Mouse (Mus musculus) MEL (cell line): ENCODE data around the gene Gm20388. TPM values are rescaled to one million over a fixed set of nuclear protein-coding genes. Genes with fewer than 3 reads are reported as not detected.
A peak's percentile ranks its signal among the peaks of the same experiment; 100 is the strongest.

Source experiments
- DNase-seq: peaks from one replicate; pipeline ENCODE4 v3.0.0; 2011; ENCODE audit warnings: low read depth, low spot score
- H3K27ac ChIP-seq: 2 replicates; pipeline ENCODE4 v1.5.1; 2012; ENCODE audit warnings: low read depth, mild to moderate bottlenecking, control low read depth, low read length, moderate library complexity; ENCODE audit not compliant: control insufficient read depth
- H3K27me3 ChIP-seq, 2 experiments: fragments of 150-350 bp in 1 of 2; sonication (generic) in 1 of 2; 2 replicates each; pipeline ENCODE4 v1.6.1; 2012; ENCODE audit warnings: low read length in 2 of 2, mild to moderate bottlenecking in 2 of 2, improper control_type of control experiment in 1 of 2, moderate library complexity in 1 of 2; ENCODE audit not compliant: insufficient read depth in 2 of 2, control insufficient read depth in 1 of 2
- H3K36me3 ChIP-seq, 2 experiments: 2 replicates each; pipeline ENCODE4 v1.6.1; 2012 to 2014; ENCODE audit warnings: low read length in 2 of 2, improper control_type of control experiment in 1 of 2, inconsistent platforms in 1 of 2, mild to moderate bottlenecking in 1 of 2; ENCODE audit not compliant: insufficient read depth in 2 of 2, control insufficient read depth in 1 of 2
- H3K4me1 ChIP-seq, 2 experiments: fragments of 150-350 bp in 1 of 2; sonication (generic) in 1 of 2; 2 replicates each; pipeline ENCODE4 v1.6.1; 2012; ENCODE audit warnings: low read length in 2 of 2, improper control_type of control experiment in 1 of 2, mild to moderate bottlenecking in 1 of 2; ENCODE audit not compliant: insufficient read depth in 2 of 2, control insufficient read depth in 1 of 2
- H3K4me3 ChIP-seq, 2 experiments: fragments of 150-350 bp in 1 of 2; sonication (generic) in 1 of 2; 2 replicates each; pipeline ENCODE4 v1.5.1; 2012; ENCODE audit warnings: low read depth in 2 of 2, low read length in 2 of 2, mild to moderate bottlenecking in 2 of 2, moderate library complexity in 2 of 2, control low read depth in 1 of 2, improper control_type of control experiment in 1 of 2; ENCODE audit not compliant: control insufficient read depth in 1 of 2, insufficient read depth in 1 of 2
- H3K79me2 ChIP-seq: 2 replicates; pipeline ENCODE4 v1.6.1; 2012; ENCODE audit warnings: mild to moderate bottlenecking, low read length, moderate library complexity; ENCODE audit not compliant: control insufficient read depth, poor library complexity, insufficient read depth
- H3K9ac ChIP-seq: 2 replicates; pipeline ENCODE4 v1.6.1; 2012; ENCODE audit warnings: low read depth, mild to moderate bottlenecking, control low read depth, low read length, moderate library complexity; ENCODE audit not compliant: control insufficient read depth, poor library complexity, severe bottlenecking
- H3K9me3 ChIP-seq: fragments of 150-350 bp; sonication (generic); replicated peaks from 2 replicates; pipeline ENCODE4 v1.6.1; 2012; ENCODE audit warnings: mild to moderate bottlenecking, low read length, improper control_type of control experiment, moderate library complexity; ENCODE audit not compliant: insufficient read depth
- CTCF ChIP-seq, 3 experiments: IDR thresholded peaks in 2 of 3; conservative IDR thresholded peaks in 1 of 3; 2 replicates each; pipeline ENCODE4 v1.5.1; 2011 to 2012; ENCODE audit warnings: low read length in 3 of 3, low read depth in 2 of 3, mild to moderate bottlenecking in 2 of 3, improper control_type of control experiment in 1 of 3, inconsistent platforms in 1 of 3, mixed read lengths in 1 of 3, moderate library complexity in 1 of 3; ENCODE audit not compliant: control insufficient read depth in 1 of 3, insufficient read depth in 1 of 3, poor library complexity in 1 of 3, severe bottlenecking in 1 of 3
- E2F4 ChIP-seq: IDR thresholded peaks from 2 replicates; pipeline ENCODE4 v1.6.1; 2011; ENCODE audit warnings: low read depth, low read length, improper control_type of control experiment, borderline replicate concordance
- ELF1 ChIP-seq: IDR thresholded peaks from 2 replicates; pipeline ENCODE4 v1.6.1; 2014; ENCODE audit warnings: low read depth, mild to moderate bottlenecking, inconsistent platforms, low read length, improper control_type of control experiment, moderate library complexity
- EP300 ChIP-seq, 2 experiments: IDR thresholded peaks; 2 replicates each; pipeline ENCODE4 v1.6.1; 2011; ENCODE audit warnings: improper control_type of control experiment in 2 of 2, low read length in 2 of 2, low read depth in 1 of 2, mild to moderate bottlenecking in 1 of 2
- HCFC1 ChIP-seq: IDR thresholded peaks from 2 replicates; pipeline ENCODE4 v1.6.1; 2012; ENCODE audit warnings: low read depth, mild to moderate bottlenecking, inconsistent platforms, low read length, improper control_type of control experiment, moderate library complexity
- KAT2A ChIP-seq: conservative IDR thresholded peaks from 2 replicates; pipeline ENCODE4 v1.6.1; 2012; ENCODE audit warnings: low read depth, low read length, improper control_type of control experiment, inconsistent platforms
- MXI1 ChIP-seq: IDR thresholded peaks from 2 replicates; pipeline ENCODE4 v1.6.1; 2011; ENCODE audit warnings: mild to moderate bottlenecking, low read depth, low read length, improper control_type of control experiment
- NELFE ChIP-seq: IDR thresholded peaks from 2 replicates; pipeline ENCODE4 v1.6.1; 2011; ENCODE audit warnings: low read depth, low read length, improper control_type of control experiment
- NRF1 ChIP-seq: IDR thresholded peaks from 2 replicates; pipeline ENCODE4 v1.6.1; 2014; ENCODE audit warnings: low read depth, mild to moderate bottlenecking, inconsistent platforms, low read length, improper control_type of control experiment, moderate library complexity; ENCODE audit not compliant: poor library complexity, insufficient read depth, severe bottlenecking
- POLR2AphosphoS2 ChIP-seq: IDR thresholded peaks from 2 replicates; pipeline ENCODE4 v1.6.1; 2011; ENCODE audit warnings: low read length, improper control_type of control experiment
- POLR2AphosphoS5 ChIP-seq: IDR thresholded peaks from 2 replicates; pipeline ENCODE4 v1.6.1; 2012; ENCODE audit warnings: low read depth, borderline replicate concordance, mild to moderate bottlenecking, inconsistent platforms, low read length, moderate library complexity, mixed read lengths
- RAD21 ChIP-seq: IDR thresholded peaks from 2 replicates; pipeline ENCODE4 v1.6.1; 2011; ENCODE audit warnings: mild to moderate bottlenecking, low read depth, low read length, improper control_type of control experiment
- SIN3A ChIP-seq: IDR thresholded peaks from 2 replicates; pipeline ENCODE4 v1.6.1; 2012; ENCODE audit warnings: low read length, improper control_type of control experiment, inconsistent platforms
- SMC3 ChIP-seq: IDR thresholded peaks from 2 replicates; pipeline ENCODE4 v1.6.1; 2011; ENCODE audit warnings: low read depth, low read length, improper control_type of control experiment
- TBP ChIP-seq: IDR thresholded peaks from 2 replicates; pipeline ENCODE4 v1.8.0; 2011; ENCODE audit warnings: low read depth, low read length, improper control_type of control experiment
- UBTF ChIP-seq: IDR thresholded peaks from 2 replicates; pipeline ENCODE4 v1.6.1; 2012; ENCODE audit warnings: low read depth, mild to moderate bottlenecking, inconsistent platforms, low read length, improper control_type of control experiment, moderate library complexity, borderline replicate concordance; ENCODE audit not compliant: insufficient read depth
- ZC3H11A ChIP-seq: IDR thresholded peaks from 2 replicates; pipeline ENCODE4 v1.6.1; 2012; ENCODE audit warnings: low read depth, mild to moderate bottlenecking, inconsistent platforms, low read length, improper control_type of control experiment
- ZMIZ1 ChIP-seq: IDR thresholded peaks from 2 replicates; pipeline ENCODE4 v1.6.1; 2012; ENCODE audit warnings: low read depth, mild to moderate bottlenecking, inconsistent platforms, low read length, improper control_type of control experiment, moderate library complexity
- polyA plus RNA-seq, 2 experiments: library from polyadenylated mRNA; stranded (reverse) in 1 of 2; unstranded in 1 of 2; fragments of >175 nt in 1 of 2; fragments of >200 nt in 1 of 2; gene quantifications; 2 replicates each; pipeline versions ENCODE4 v1.2.1 to v1.2.4; 2012; ENCODE audit warnings: low replicate concordance in 2 of 2, low read depth in 1 of 2; ENCODE audit not compliant: insufficient read length in 2 of 2, insufficient read depth in 1 of 2, missing spikeins in 1 of 2
- total RNA-seq: library from RNA; depleted of rRNA; stranded (reverse); fragments of 300-350 nt; gene quantifications from 2 replicates; pipeline ENCODE4 v1.2.3, GENCODE M21; 2012

Gm20388 gene
- total and polyA plus RNA-seq, 3 experiments: 11.1 to 17.8 TPM; not detected in 1

GRCm38 (mm10) chr8:124052110-124052509 lies 4141.5 kb downstream of the Gm20388 start (continued):
- no peak for TF ChIP-seq HCFC1
- no peak for TF ChIP-seq POLR2AphosphoS2
- TF ChIP-seq UBTF: no peak
- TF ChIP-seq ZC3H11A: peak; percentile 57
- TF ChIP-seq KAT2A: no peak
- TF ChIP-seq SIN3A: no peak
- peak; percentile 72 for TF ChIP-seq RAD21
- TF ChIP-seq ZMIZ1: no peak
- TF ChIP-seq E2F4: no peak
- peak; percentile 65 for TF ChIP-seq SMC3
- no peak for TF ChIP-seq EP300 (IDR thresholded peaks at IDR 0.05; ENCODE audit: low read depth in 1 of 2, low read length in 2 of 2)
- TF ChIP-seq CTCF (IDR thresholded peaks at IDR 0.05 in 2 of 3, conservative IDR thresholded peaks at IDR 0.05 in 1 of 3; ENCODE audit: control insufficient read depth in 1 of 3, insufficient read depth in 1 of 3, low read depth in 2 of 3, low read length in 3 of 3, poor library complexity in 1 of 3, severe bottlenecking in 1 of 3): peak; percentile 72 to 98 (median 75)
- no peak for TF ChIP-seq MXI1
- TF ChIP-seq NELFE: no peak

GRCm38 (mm10) chr8:124052568-124052967 lies 4141.9 kb downstream of the Gm20388 start:
- no peaks in the 10 kb centered on the region for H3K79me2 ChIP-seq
- H3K27ac ChIP-seq: no peak overlapping the region
- no peaks in the 10 kb centered on the region for H3K9me3 ChIP-seq
- H3K4me1 ChIP-seq: no peaks in the 10 kb centered on the region
- H3K36me3 ChIP-seq: peaks cover 0 to 4% of the 10 kb centered on the region in 2 experiments; a peak in 1 of 4 replicates
- TF ChIP-seq ZC3H11A (no peak), NRF1 (no peak), TBP (no peak), UBTF (no peak), POLR2AphosphoS5 (no peak)
- no peak for DNase-seq
- no peaks in the 10 kb centered on the region for H3K27me3 ChIP-seq
- no peak overlapping the region for H3K4me3 ChIP-seq
- no peak overlapping the region for H3K9ac ChIP-seq

DNA sequence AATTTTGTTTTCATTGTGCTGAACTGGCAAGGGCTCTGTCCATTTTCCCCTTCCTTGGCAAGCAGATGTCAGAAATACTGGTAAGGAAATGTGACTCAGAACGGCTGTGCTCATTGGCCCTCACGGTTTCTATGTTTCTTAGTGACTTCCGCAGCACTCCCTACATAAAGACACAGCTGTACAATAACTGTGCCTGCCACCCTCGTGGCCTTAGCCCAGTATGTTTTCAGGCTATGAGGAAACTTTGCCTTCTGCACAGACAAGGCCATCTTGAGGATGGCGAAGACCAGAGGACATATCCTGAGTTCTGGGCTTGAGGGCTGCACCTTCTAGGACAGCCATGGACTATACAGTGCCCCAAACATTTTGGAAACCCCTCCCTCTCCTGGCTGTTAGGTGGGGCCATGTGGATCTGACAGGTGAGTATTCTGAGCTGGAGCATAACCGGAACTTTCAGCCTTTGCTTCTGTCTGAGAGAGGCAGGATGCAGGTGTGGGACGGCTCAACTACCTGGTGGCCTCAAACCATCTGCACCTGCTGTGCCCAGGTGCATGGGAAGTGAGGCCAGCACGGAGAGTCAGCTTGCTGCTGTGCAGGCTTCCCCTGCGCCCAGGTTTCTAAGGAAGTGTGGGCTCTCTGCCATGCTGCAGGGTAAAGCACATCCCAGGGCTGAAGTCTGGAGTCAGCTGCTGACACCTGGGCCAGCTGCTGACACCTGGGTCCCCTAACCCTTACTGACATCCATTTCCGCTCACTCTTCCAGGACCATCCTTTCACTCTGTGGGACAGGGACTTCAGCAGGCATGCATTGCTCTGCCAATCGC lies 4146.4 kb downstream of the Gm20388 start:
- no peaks in the 10 kb centered on the region for H3K9me3 ChIP-seq
- H3K27me3 ChIP-seq: no peaks in the 10 kb centered on the region
- no peak overlapping the region for H3K9ac ChIP-seq
- H3K27ac ChIP-seq: no peak overlapping the region
- H3K79me2 ChIP-seq: no peaks in the 10 kb centered on the region
- no peak overlapping the region for H3K4me3 ChIP-seq
- no peak for TF ChIP-seq ZC3H11A
- no peak for TF ChIP-seq UBTF
- no peak for TF ChIP-seq TBP
- no peak for TF ChIP-seq ELF1
- no peak for TF ChIP-seq SIN3A
- TF ChIP-seq, all 39 proteins: peak for 0
- no peak for DNase-seq
- H3K4me1 ChIP-seq: no peaks in the 10 kb centered on the region
- H3K36me3 ChIP-seq: no peaks in the 10 kb centered on the region
